Mouse (Mus musculus) heart, postnatal 0 days (tissue): ENCODE data around the gene Stfa3. TPM values are rescaled to one million over a fixed set of nuclear protein-coding genes. Genes with fewer than 3 reads are reported as not detected.
"Not testable (repeated sequence)": the region's sequence is repeated elsewhere in the genome, so short reads cannot be mapped to it uniquely, and the experiment has no call there.

Source experiments
- ATAC-seq: fragments of 200-750 bp; cut with Nextera tagmentation; 2 replicates; pipeline ENCODE4 v1.8.0; 2017; ENCODE audit warnings: low read depth, moderate number of reproducible peaks, moderate library complexity; ENCODE audit not compliant: insufficient read depth
- DNase-seq: peaks from one replicate; pipeline ENCODE4 v3.0.0-alpha.2; 2016; ENCODE audit warnings: low spot score
- H3K27ac ChIP-seq: fragments of 300-500 bp; sonication (generic); 2 replicates; pipeline ENCODE4 v1.5.1; 2014; ENCODE audit warnings: low read depth, mild to moderate bottlenecking
- H3K27me3 ChIP-seq: fragments of 300-500 bp; sonication (generic); 2 replicates; pipeline ENCODE4 v1.6.1; 2014; ENCODE audit warnings: low read length, mixed read lengths; ENCODE audit not compliant: control insufficient read depth, insufficient read depth
- H3K36me3 ChIP-seq: fragments of 300-500 bp; sonication (generic); replicated peaks from 2 replicates; pipeline ENCODE4 v1.6.1; 2014; ENCODE audit warnings: low read length, mixed read lengths; ENCODE audit not compliant: control insufficient read depth, insufficient read depth
- H3K4me1 ChIP-seq: fragments of 300-500 bp; sonication (generic); 2 replicates; pipeline ENCODE4 v1.6.1; 2014; ENCODE audit warnings: antibody characterized with exemption; ENCODE audit not compliant: control insufficient read depth, insufficient read depth
- H3K4me2 ChIP-seq: fragments of 300-500 bp; sonication (generic); 2 replicates; pipeline ENCODE4 v1.6.1; 2014; ENCODE audit warnings: low read depth, mild to moderate bottlenecking, low read length, moderate library complexity
- H3K4me3 ChIP-seq: fragments of 300-500 bp; sonication (generic); 2 replicates; pipeline ENCODE4 v1.5.1; 2014; ENCODE audit warnings: low read depth, low read length
- H3K9ac ChIP-seq: fragments of 300-500 bp; sonication (generic); replicated peaks from 2 replicates; pipeline ENCODE4 v1.6.1; 2014; ENCODE audit warnings: low read depth, low read length, mixed read lengths
- H3K9me3 ChIP-seq: fragments of 300-500 bp; sonication (generic); replicated peaks from 2 replicates; pipeline ENCODE4 v1.6.1; 2016; ENCODE audit warnings: low read length; ENCODE audit not compliant: control insufficient read depth
- CTCF ChIP-seq: IDR thresholded peaks from 2 replicates; pipeline ENCODE4 v1.5.1; 2016; ENCODE audit warnings: antibody characterized with exemption, control low read depth, low read depth
- EP300 ChIP-seq: IDR thresholded peaks from 2 replicates; pipeline ENCODE4 v1.6.1; 2016; ENCODE audit warnings: antibody characterized with exemption, low read depth
- WGBS: fragments of 180-500 bp; shearing (Covaris S2); extraction: QIAGEN DNeasy Blood & Tissue Kit; methylation state at CpG from one replicate; pipeline ENCODE4 v1.1.7; 2014; 5-methylcytosine and 5-hydroxymethylcytosine counted together
- polyA plus RNA-seq: library from polyadenylated mRNA; unstranded; fragments of >200 nt; fragmentation: Nextera tagmentation; extraction: Ambion mirVana; gene quantifications from 2 replicates; pipeline ENCODE4 v1.2.1, GENCODE M21; 2015
- total RNA-seq: library from RNA; depleted of rRNA; stranded (reverse); fragments of >200 nt; gene quantifications from 2 replicates; pipeline ENCODE4 v1.2.3, GENCODE M21; 2014; ENCODE audit warnings: low replicate concordance; rRNA removed

The Stfa3 gene
- total and polyA plus RNA-seq, 2 experiments from 2014 or later = 1.4 TPM; not detected in 1

DNA sequence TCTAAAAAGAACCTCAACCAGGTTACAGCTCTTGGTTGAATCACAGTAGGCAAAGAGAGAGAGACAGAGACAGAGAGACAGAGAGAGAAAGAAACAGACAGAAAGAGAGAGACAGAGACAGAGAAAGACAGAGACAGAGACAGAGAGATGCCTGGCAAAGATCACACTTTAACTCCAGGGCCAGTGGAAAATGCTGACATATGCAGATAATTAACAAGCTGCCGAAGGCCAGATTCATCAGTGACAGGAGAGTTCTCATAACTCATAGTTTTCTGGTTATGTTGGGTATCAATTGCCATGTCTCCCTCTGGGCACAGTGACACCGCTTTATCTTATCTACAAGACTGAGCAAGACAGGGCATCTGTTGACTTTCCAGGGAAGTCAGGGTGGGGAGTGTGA lies 12.7 kb upstream of the Stfa3 start:
- no peak for DNase-seq
- Histone ChIP-seq H3K9me3 (no peaks in the 10 kb centered on the region), H3K4me2 (no peak overlapping the region), H3K9ac (no peak overlapping the region), H3K27me3 (no peaks in the 10 kb centered on the region), H3K36me3 (no peaks in the 10 kb centered on the region), H3K4me3 (no peak overlapping the region), H3K27ac (no peak overlapping the region), H3K4me1 (no peaks in the 10 kb centered on the region)
- no peak for TF ChIP-seq CTCF
- no peak for TF ChIP-seq EP300
- 41% methylated on average over 2 of the region's 2 CpGs for WGBS
- ATAC-seq = no peak

DNA sequence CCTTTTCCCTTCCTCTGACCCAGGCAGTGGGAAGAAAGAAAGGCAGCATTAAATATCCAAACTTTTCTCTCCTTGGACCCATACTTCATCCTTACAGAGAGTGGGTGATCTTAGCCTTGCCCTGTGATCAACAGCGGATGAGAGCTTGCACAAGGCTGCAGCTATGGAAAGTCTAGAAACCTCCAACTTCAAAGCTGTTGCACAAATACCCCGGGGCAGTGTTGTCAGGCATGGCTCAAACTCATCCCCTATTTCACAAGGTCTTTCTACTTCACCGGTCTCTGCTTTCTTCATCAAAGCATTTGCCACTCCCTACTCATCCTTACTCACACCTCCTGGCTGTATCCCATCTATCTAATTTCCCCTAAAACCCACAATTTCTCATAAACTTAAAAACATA lies 10.2 kb upstream of the Stfa3 start:
- no peaks in the 10 kb centered on the region for H3K36me3 ChIP-seq
- H3K4me1 ChIP-seq = no peaks in the 10 kb centered on the region
- WGBS = 84% methylated on average over 3 of the region's 3 CpGs
- H3K4me2 ChIP-seq = no peak overlapping the region
- ATAC-seq = no peak
- TF ChIP-seq CTCF (no peak), EP300 (no peak)
- H3K9ac ChIP-seq = no peak overlapping the region
- H3K4me3 ChIP-seq = no peak overlapping the region
- no peak for DNase-seq
- H3K27ac ChIP-seq = no peak overlapping the region
- H3K9me3 ChIP-seq = no peaks in the 10 kb centered on the region
- no peaks in the 10 kb centered on the region for H3K27me3 ChIP-seq

DNA sequence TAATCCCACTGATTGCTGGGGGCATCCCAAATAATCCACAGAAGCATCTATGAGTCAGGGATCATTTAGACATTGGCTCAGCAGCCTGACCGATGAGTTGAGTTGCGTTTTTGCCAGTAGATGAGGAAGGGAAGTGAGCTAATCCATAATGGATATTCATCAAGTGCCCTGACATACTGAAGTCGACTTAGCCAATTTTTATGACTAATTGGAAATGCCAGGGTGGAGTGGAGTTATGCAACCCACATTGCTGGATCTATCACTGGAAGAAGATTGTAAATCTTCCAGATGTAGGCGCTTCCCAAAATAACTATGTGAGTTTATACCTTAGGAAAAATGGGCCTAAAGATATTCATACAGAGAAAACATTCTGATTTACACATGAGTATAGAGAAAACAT lies 8.9 kb upstream of the Stfa3 start:
- ATAC-seq (no peak), DNase-seq (no peak)
- TF ChIP-seq CTCF = no peak
- no peak for TF ChIP-seq EP300
- Histone ChIP-seq H3K4me1 (no peaks in the 10 kb centered on the region), H3K9me3 (no peaks in the 10 kb centered on the region), H3K36me3 (no peaks in the 10 kb centered on the region), H3K4me2 (no peak overlapping the region), H3K27me3 (no peaks in the 10 kb centered on the region), H3K9ac (no peak overlapping the region), H3K27ac (no peak overlapping the region), H3K4me3 (no peak overlapping the region)
- WGBS = 76% methylated on average over 4 of the region's 4 CpGs

DNA sequence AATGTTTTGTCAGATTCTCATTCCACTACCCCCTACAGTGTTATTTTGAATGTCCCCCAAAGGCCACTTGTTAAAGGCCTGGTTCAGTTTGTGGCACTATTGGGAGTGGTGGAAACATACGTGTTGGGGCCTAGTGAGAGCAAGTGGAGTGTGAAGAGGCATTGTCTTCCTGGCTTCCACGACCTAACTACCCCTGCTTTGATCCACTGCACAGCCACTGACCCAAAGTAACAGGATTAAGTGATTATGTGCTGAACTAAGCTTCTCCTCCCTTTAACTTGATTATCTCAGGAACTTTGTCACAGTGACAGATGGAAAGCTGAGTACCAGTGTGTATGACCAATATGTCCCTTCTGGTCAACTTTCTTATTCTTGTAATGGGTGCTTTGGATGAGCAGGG lies 5.2 kb upstream of the Stfa3 start:
- Histone ChIP-seq H3K27me3 (no peaks in the 10 kb centered on the region), H3K4me3 (no peak overlapping the region), H3K27ac (no peak overlapping the region), H3K4me2 (no peak overlapping the region), H3K9ac (no peak overlapping the region), H3K9me3 (no peaks in the 10 kb centered on the region), H3K4me1 (no peaks in the 10 kb centered on the region), H3K36me3 (no peaks in the 10 kb centered on the region)
- 45% methylated on average over 2 of the region's 2 CpGs for WGBS
- no peak for ATAC-seq
- TF ChIP-seq CTCF (no peak), EP300 (no peak)
- DNase-seq = no peak

DNA sequence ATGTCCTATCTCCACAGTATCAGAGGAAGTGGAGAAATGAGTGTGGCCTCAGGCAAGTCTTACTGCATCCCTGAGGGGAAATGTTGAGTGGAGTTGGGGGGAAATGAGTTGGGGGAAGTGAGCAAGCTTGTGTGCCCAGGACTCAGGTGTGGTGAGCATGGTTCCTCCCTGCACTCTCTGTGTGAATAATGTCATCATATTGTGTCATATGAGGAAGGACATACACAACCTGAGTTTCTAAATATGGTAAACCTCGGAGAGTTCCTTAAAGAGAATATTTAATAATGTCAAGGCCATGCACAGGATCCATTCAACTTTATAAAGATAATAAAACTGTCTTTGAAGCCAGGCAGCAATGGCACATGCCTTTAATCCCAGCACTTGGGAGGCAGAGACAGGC lies 34.2 kb downstream of the Stfa3 start:
- not testable (repeated sequence) for H3K9me3 ChIP-seq, DNase-seq, ATAC-seq, H3K4me1 ChIP-seq, H3K27me3 ChIP-seq, H3K4me2 ChIP-seq, H3K4me3 ChIP-seq, H3K27ac ChIP-seq, H3K36me3 ChIP-seq, H3K9ac ChIP-seq
- WGBS = 65% methylated on average over 1 of the region's 1 CpGs

DNA sequence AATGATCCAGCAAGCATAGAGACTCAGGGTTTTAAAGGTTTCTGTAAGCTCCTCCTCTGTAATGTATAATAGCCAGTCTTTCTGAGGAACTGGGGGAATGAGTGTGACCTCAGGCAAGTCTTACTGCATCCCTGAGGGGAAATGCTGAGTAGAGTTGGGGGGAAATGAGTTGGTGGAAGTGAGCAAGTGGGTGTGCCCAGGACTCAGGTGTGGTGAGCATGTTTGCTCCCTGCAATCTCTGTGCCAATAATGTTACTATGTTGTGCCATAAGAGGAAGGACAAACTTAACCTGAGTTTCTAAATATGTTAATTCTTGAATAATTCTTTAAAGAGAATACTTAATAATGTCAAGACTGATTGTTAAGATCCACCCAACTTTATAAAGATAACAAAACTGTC lies 46.8 kb downstream of the Stfa3 start, which contains the start of gene Stfa2:
Stfa2 (minus strand) TSS at position 101 of the 400 bp plus-strand sequence.
- no peaks in the 10 kb centered on the region for H3K4me1 ChIP-seq
- no peaks in the 10 kb centered on the region for H3K36me3 ChIP-seq
- H3K9ac ChIP-seq = no peak within 1 kb of the TSS
- no peaks in the 10 kb centered on the region for H3K9me3 ChIP-seq
- no peak for TF ChIP-seq EP300
- TF ChIP-seq CTCF = no peak
- no peak within 1 kb of the TSS for H3K4me2 ChIP-seq
- no peak for ATAC-seq
- H3K4me3 ChIP-seq = no peak within 1 kb of the TSS
- H3K27me3 ChIP-seq = no peaks in the 10 kb centered on the region
- DNase-seq = no peak
- H3K27ac ChIP-seq = no peak within 1 kb of the TSS

Other genes with a start within 250 kb of the Stfa3 start
- not detected in 2 replicates for gene Gm5416, start 245.0 kb downstream of the Stfa3 start, total RNA-seq
- gene Gm5416, start 245.0 kb downstream of the Stfa3 start, polyA plus RNA-seq = 0.89 TPM in 2 replicates
- not detected in 2 replicates for gene 2010005H15Rik, start 233.9 kb downstream of the Stfa3 start, total RNA-seq
- gene 2010005H15Rik, start 233.9 kb downstream of the Stfa3 start, polyA plus RNA-seq = 0.48 and 1.0 TPM in 2 replicates
- gene Stfa1, start 178.4 kb downstream of the Stfa3 start, total RNA-seq = 2.0 and 13.4 TPM in 2 replicates
- 5.8 and 7.1 TPM in 2 replicates for gene Stfa1, start 178.4 kb downstream of the Stfa3 start, polyA plus RNA-seq
- not detected in 2 replicates for gene BC117090, start 121.1 kb downstream of the Stfa3 start, total RNA-seq
- not detected in 2 replicates for gene BC117090, start 121.1 kb downstream of the Stfa3 start, polyA plus RNA-seq
- gene BC100530, start 87.6 kb downstream of the Stfa3 start, total RNA-seq = 12.9 TPM in 1 of 2 replicates, not detected in the other
- 4.7 TPM in 2 replicates for gene BC100530, start 87.6 kb downstream of the Stfa3 start, polyA plus RNA-seq
- gene Stfa2, start 46.9 kb downstream of the Stfa3 start, total RNA-seq = not detected in 2 replicates
- 1.4 and 1.8 TPM in 2 replicates for gene Stfa2, start 46.9 kb downstream of the Stfa3 start, polyA plus RNA-seq
- 0.31 TPM in 1 of 2 replicates, not detected in the other for gene Casr, start 106.7 kb upstream of the Stfa3 start, total RNA-seq
- gene Casr, start 106.7 kb upstream of the Stfa3 start, polyA plus RNA-seq = not detected in 2 replicates
- gene Cd86, start 210.7 kb upstream of the Stfa3 start, total RNA-seq = 0.19 TPM in 2 replicates
- gene Cd86, start 210.7 kb upstream of the Stfa3 start, polyA plus RNA-seq = 0.70 and 0.77 TPM in 2 replicates
- 4.4 TPM in 1 of 2 replicates, not detected in the other for gene Ildr1, start 238.6 kb upstream of the Stfa3 start, total RNA-seq
- gene Ildr1, start 238.6 kb upstream of the Stfa3 start, polyA plus RNA-seq = 0.14 TPM in 1 of 2 replicates, not detected in the other